Mouse (Mus musculus): Measurements from ENCODE around the gene Gpr182.

The Gpr182 gene

GRCm38 (mm10) chr10:127738151-127738882 lies 13.2 kb downstream of the Gpr182 start:
- DNase-seq (ENCODE audit: low spot score) = no peak

GRCm38 (mm10) chr10:127737552-127737951 lies 14.0 kb downstream of the Gpr182 start:
- DNase-seq (ENCODE audit: low spot score) = no peak

- no peak for DNase-seq (ENCODE audit: low spot score)
Measured at GRCm38 (mm10) chr10:127736916-127737315, 14.6 kb downstream of the Gpr182 start.

- DNase-seq (ENCODE audit: low spot score) = no peak
Measured at GRCm38 (mm10) chr10:127736266-127736665, 15.3 kb downstream of the Gpr182 start.

GRCm38 (mm10) chr10:127734434-127734833 lies 17.1 kb downstream of the Gpr182 start:
- no peak for DNase-seq (ENCODE audit: low spot score)

GRCm38 (mm10) chr10:127731397-127731796 lies 20.1 kb downstream of the Gpr182 start:
- no peak for DNase-seq (ENCODE audit: low spot score)

- no peak for DNase-seq (ENCODE audit: low spot score)
Measured at GRCm38 (mm10) chr10:127730933-127731310, 20.6 kb downstream of the Gpr182 start.

GRCm38 (mm10) chr10:127730285-127730932 lies 21.1 kb downstream of the Gpr182 start:
- no peak for DNase-seq (ENCODE audit: low spot score)

GRCm38 (mm10) chr10:127728437-127728836 lies 23.1 kb downstream of the Gpr182 start:
- no peak for DNase-seq (ENCODE audit: low spot score)

GRCm38 (mm10) chr10:127725136-127725535 lies 26.4 kb downstream of the Gpr182 start:
- no peak for DNase-seq (ENCODE audit: low spot score)

GRCm38 (mm10) chr10:127724178-127724577 lies 27.4 kb downstream of the Gpr182 start, which contains the start of gene Tac2:
Tac2 (plus strand) TSS chr10:127724478.
- no peak for DNase-seq (ENCODE audit: low spot score)

- no peak for DNase-seq (ENCODE audit: low spot score)
Measured at GRCm38 (mm10) chr10:127721671-127722418, 29.7 kb downstream of the Gpr182 start.

- no peak for DNase-seq (ENCODE audit: low spot score)
Measured at GRCm38 (mm10) chr10:127712736-127713135, 38.8 kb downstream of the Gpr182 start.

GRCm38 (mm10) chr10:127710331-127710730 lies 41.2 kb downstream of the Gpr182 start:
- DNase-seq (ENCODE audit: low spot score) = no peak

- DNase-seq (ENCODE audit: low spot score) = no peak
Measured at GRCm38 (mm10) chr10:127708850-127709370, 42.6 kb downstream of the Gpr182 start.

- no peak for DNase-seq (ENCODE audit: low spot score)
Measured at GRCm38 (mm10) chr10:127707721-127708120, 43.8 kb downstream of the Gpr182 start.

- no peak for DNase-seq (ENCODE audit: low spot score)
Measured at GRCm38 (mm10) chr10:127705783-127706182, 45.7 kb downstream of the Gpr182 start.

- no peak for DNase-seq (ENCODE audit: low spot score)
Measured at GRCm38 (mm10) chr10:127704766-127705220, 46.7 kb downstream of the Gpr182 start, which contains the start of gene Myo1a. Myo1a (plus strand) TSS chr10:127705170.

GRCm38 (mm10) chr10:127704293-127704692 lies 47.2 kb downstream of the Gpr182 start:
- no peak for DNase-seq (ENCODE audit: low spot score)

- no peak for DNase-seq (ENCODE audit: low spot score)
Measured at GRCm38 (mm10) chr10:127703299-127703698, 48.2 kb downstream of the Gpr182 start.

- DNase-seq (ENCODE audit: low spot score) = no peak
Measured at GRCm38 (mm10) chr10:127698966-127699365, 52.6 kb downstream of the Gpr182 start.
